Mouse (Mus musculus) lung, postnatal 36 days (tissue): Measurements from ENCODE around the gene Tmem176b.

Experiments used
- DNase-seq: peaks from one replicate; pipeline ENCODE4 v3.0.0; 2022; ENCODE audit warnings: mixed read lengths

Gene Tmem176b

GRCm38 (mm10) chr6:48784406-48784805 is 56.9 kb downstream of the Tmem176b start:
- no peak for DNase-seq
